Mouse (Mus musculus) hindbrain, embryonic 14.5 days (tissue): Measurements from ENCODE around the gene Cadps2. TPM values are rescaled to one million over a fixed set of nuclear protein-coding genes. Genes with fewer than 3 reads are reported as not detected.
A peak's percentile ranks its signal among the peaks of the same experiment; 100 is the strongest.

Experiments used
- ATAC-seq: fragments of 200-750 bp; cut with Nextera tagmentation; 2 replicates; pipeline ENCODE4 v1.8.0; 2017; ENCODE audit warnings: moderate number of reproducible peaks, mild to moderate bottlenecking, moderate TSS enrichment, moderate library complexity; ENCODE audit not compliant: low FRiP score
- DNase-seq: peaks from one replicate; pipeline ENCODE4 v3.0.0-alpha.2; 2015; ENCODE audit warnings: low spot score
- H3K27ac ChIP-seq: fragments of 300-500 bp; sonication (generic); 2 replicates; pipeline ENCODE4 v1.5.1; 2014; ENCODE audit warnings: mild to moderate bottlenecking, moderate library complexity
- H3K27me3 ChIP-seq: fragments of 300-500 bp; sonication (generic); 2 replicates; pipeline ENCODE4 v1.6.1; 2014; ENCODE audit warnings: mild to moderate bottlenecking, low read length, mixed read lengths; ENCODE audit not compliant: control insufficient read depth, insufficient read depth
- H3K36me3 ChIP-seq: fragments of 300-500 bp; sonication (generic); replicated peaks from 2 replicates; pipeline ENCODE4 v1.6.1; 2014; ENCODE audit not compliant: control insufficient read depth, insufficient read depth
- H3K4me1 ChIP-seq: fragments of 300-500 bp; sonication (generic); replicated peaks from 2 replicates; pipeline ENCODE4 v1.6.1; 2014; ENCODE audit warnings: antibody characterized with exemption, low read length, mixed read lengths; ENCODE audit not compliant: control insufficient read depth, insufficient read depth
- H3K4me2 ChIP-seq: fragments of 300-500 bp; sonication (generic); replicated peaks from 2 replicates; pipeline ENCODE4 v1.6.1; 2014; ENCODE audit warnings: mild to moderate bottlenecking, moderate library complexity
- H3K4me3 ChIP-seq: fragments of 300-500 bp; sonication (generic); replicated peaks from 2 replicates; pipeline ENCODE4 v1.5.1; 2014; ENCODE audit warnings: mild to moderate bottlenecking, low read length
- H3K9ac ChIP-seq: fragments of 300-500 bp; sonication (generic); 2 replicates; pipeline ENCODE4 v1.6.1; 2014
- H3K9me3 ChIP-seq: fragments of 300-500 bp; sonication (generic); 2 replicates; pipeline ENCODE4 v1.6.1; 2016; ENCODE audit warnings: low read length; ENCODE audit not compliant: control insufficient read depth
- WGBS: fragments of 180-500 bp; shearing (Covaris S2); extraction: QIAGEN DNeasy Blood & Tissue Kit; methylation state at CpG from one replicate; pipeline ENCODE4 v1.1.7; 2014; 5-methylcytosine and 5-hydroxymethylcytosine counted together
- polyA plus RNA-seq: library from polyadenylated mRNA; unstranded; fragments of >200 nt; fragmentation: Nextera tagmentation; extraction: Ambion mirVana; gene quantifications from 2 replicates; pipeline ENCODE4 v1.2.1, GENCODE M21; 2014

Gene Cadps2
- polyA plus RNA-seq, 1 experiment from 2014 or later: 12.6 TPM

DNA sequence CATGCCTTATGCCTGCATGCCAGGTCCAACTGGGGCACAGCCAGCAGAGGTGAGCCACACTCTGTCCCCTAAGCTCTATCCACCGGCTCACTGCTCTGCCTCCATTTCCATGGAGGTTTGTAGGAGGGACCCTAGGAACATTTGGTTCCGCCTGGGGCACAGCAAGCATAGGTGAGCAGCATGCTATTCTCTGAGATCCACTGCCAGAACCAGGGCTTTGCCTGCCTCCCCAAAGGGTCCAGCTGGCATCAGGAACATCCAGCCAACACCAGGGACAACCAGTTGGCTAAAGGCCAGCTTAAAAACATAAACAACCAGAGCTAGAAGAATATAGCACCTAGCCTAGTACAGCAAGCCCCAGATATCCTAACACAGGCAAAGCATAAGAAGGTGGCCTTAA, 540.6 kb downstream of the Cadps2 start:
- Histone ChIP-seq H3K9me3 (no peaks in the 10 kb centered on the region), H3K27ac (no peak overlapping the region), H3K9ac (no peak overlapping the region), H3K4me2 (no peak overlapping the region), H3K4me3 (no peak overlapping the region), H3K36me3 (no peaks in the 10 kb centered on the region), H3K27me3 (no peaks in the 10 kb centered on the region), H3K4me1 (no peaks in the 10 kb centered on the region)
- no peak for DNase-seq
- ATAC-seq: no peak
- 84% methylated on average over 2 of the region's 2 CpGs for WGBS

DNA sequence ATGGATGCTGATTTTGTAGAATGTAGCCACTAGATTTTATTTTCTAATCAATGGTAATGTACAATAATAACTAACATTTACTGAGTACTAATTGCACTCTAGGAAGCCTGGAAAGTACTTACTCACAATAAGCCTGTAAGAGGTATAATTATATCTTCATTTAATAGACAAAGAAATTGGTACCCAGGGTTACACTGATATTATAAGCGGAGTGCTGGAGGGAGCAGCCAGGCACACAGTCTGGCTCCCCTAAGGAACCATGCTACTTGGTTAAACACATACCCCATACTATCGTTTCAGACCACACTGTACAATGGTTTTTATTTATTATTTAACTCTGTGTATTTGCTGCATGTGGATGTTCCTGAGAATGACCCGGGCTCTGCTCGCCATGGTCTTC, 544.5 kb downstream of the Cadps2 start:
- Histone ChIP-seq H3K27me3 (no peaks in the 10 kb centered on the region), H3K4me1 (no peaks in the 10 kb centered on the region), H3K9me3 (no peaks in the 10 kb centered on the region), H3K4me2 (no peak overlapping the region), H3K36me3 (no peaks in the 10 kb centered on the region), H3K9ac (no peak overlapping the region), H3K4me3 (no peak overlapping the region), H3K27ac (no peak overlapping the region)
- DNase-seq (no peak), ATAC-seq (no peak)
- 87% methylated on average over 4 of the region's 4 CpGs for WGBS

DNA sequence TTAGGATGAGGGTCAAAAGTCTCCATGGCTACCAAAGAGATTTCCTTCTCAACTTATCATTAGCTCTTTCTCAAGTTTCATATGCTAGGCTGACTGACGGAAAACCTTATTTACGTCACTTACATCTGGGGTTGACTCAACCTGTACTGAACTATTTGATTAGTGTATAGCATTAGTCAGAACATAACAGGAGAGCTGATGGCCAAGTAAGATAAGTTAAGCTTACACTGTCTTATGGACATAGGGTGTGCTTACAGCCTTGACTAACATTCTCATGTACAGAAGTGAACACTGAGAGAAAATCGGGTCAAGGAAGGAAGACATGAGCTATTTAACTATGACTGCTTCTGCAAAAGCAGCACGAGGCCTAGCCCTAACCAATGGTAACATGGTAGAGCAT, 550.5 kb downstream of the Cadps2 start:
- H3K27ac ChIP-seq: no peak overlapping the region
- H3K27me3 ChIP-seq: peaks cover 18% of the 10 kb centered on the region
- ATAC-seq (no peak), DNase-seq (no peak)
- H3K4me2 ChIP-seq: no peak overlapping the region
- no peak overlapping the region for H3K4me3 ChIP-seq
- H3K4me1 ChIP-seq: no peaks in the 10 kb centered on the region
- H3K9me3 ChIP-seq: no peaks in the 10 kb centered on the region
- 93% methylated on average over 4 of the region's 4 CpGs for WGBS
- no peak overlapping the region for H3K9ac ChIP-seq
- H3K36me3 ChIP-seq: no peaks in the 10 kb centered on the region

DNA sequence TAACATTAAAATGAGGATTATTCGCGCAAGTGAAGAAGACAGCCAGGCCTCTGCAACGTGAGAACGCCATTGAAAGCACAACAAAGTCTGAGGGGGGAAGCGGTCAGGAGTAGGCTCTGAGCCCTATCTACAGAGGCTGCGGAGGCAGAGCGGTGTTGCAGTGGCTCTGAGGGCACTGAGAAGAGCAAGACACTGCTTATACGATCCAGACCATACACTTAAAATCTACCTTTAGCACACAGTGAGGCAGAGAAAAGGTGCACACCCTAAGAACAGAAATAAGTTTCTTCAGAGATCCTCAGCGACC, 557.8 kb downstream of the Cadps2 start:
- Histone ChIP-seq H3K9me3 (no peaks in the 10 kb centered on the region), H3K9ac (no peak overlapping the region), H3K4me3 (no peak overlapping the region), H3K27ac (no peak overlapping the region), H3K27me3 (peaks cover 60% of the 10 kb centered on the region), H3K4me2 (no peak overlapping the region), H3K36me3 (no peaks in the 10 kb centered on the region), H3K4me1 (no peaks in the 10 kb centered on the region)
- DNase-seq (no peak), ATAC-seq (no peak)
- WGBS: 49% methylated on average over 9 of the region's 9 CpGs

DNA sequence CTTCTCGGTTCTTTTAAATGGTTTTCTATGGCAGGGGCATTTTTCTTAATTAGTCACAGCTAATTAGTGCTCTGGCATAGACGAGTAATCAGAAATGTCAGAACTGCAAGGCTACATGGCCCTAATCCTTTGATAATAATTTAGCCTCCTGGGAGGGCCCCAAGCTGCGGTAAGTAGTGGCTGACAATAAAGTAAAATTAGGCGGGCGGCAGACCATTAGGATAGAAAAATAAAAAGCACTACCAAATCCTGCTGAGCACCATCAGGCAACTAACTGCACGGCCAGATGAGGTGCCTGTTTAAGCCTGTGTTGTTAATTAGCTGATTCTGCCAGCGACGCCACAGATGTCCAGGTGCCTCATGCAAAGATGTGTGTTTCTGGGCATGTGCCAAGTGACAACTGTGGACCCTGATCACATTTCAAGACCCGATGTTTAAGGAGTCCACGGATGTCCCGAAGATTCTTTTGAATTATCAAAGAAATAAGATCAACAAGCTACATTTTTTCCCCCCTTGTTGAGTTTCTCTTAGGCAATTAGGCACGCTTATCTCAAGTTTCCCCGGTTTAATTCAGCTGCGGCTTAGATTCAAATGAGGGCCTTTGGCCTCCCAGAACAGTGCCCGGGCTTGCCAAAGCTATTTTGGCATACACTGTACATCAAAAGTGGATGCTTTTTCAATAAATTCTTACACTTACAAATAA, 558.3 kb downstream of the Cadps2 start:
- Histone ChIP-seq H3K9ac (no peak overlapping the region), H3K27ac (no peak overlapping the region), H3K9me3 (no peaks in the 10 kb centered on the region), H3K36me3 (no peaks in the 10 kb centered on the region), H3K27me3 (peaks cover 61% of the 10 kb centered on the region), H3K4me2 (no peak overlapping the region), H3K4me1 (no peaks in the 10 kb centered on the region), H3K4me3 (no peak overlapping the region)
- ATAC-seq (peak; percentile 87), DNase-seq (peak; percentile 70)
- WGBS: 16% methylated on average over 15 of the region's 15 CpGs

DNA sequence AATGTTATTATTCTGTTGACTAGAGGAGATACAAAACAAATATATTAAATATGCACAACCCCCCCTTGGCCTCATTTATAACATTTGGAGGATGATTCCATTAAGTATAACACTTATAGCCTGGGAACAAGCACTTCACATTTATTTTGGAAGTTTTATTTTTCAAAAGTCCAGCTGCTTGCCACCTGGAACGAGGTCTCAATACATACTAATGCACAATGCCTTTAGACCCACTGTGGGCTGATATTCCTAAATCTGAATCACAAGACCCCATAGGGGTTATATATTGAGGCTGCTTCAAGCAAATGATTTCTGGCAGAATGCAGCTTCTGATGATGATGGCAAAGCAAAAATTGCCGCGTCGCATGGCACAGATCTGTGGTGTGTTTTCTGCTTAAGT, 565.7 kb downstream of the Cadps2 start:
- Histone ChIP-seq H3K9me3 (no peaks in the 10 kb centered on the region), H3K4me2 (peak overlapping the region; percentile 17; the same call in 1 of the 2 replicates), H3K27me3 (peaks cover 91% of the 10 kb centered on the region), H3K4me3 (no peak overlapping the region), H3K27ac (no peak overlapping the region), H3K36me3 (no peaks in the 10 kb centered on the region), H3K4me1 (0 out of 2 replicates have a peak, but pooled peaks cover 6% of the 10 kb centered on the region), H3K9ac (no peak overlapping the region)
- DNase-seq (no peak), ATAC-seq (no peak)
- 28% methylated on average over 4 of the region's 4 CpGs for WGBS

DNA sequence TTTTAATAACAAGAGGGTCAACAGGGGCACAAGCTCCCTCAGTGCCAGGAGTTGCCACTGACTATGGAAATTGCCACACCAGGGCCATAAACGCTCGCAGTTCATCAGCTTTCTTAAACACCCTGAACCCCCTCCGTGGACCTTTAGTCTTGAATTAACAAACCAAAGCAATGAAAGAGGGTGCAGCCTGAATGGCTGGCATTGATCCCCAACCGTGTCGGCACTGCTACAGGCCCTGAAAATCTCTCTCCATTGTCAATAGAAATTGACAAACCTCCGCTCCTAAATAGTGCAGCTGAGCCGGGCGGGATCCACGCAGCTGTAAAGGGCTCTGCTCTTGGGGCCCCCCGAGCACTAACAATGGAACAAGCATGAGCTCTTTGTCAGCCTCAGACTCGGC, 566.2 kb downstream of the Cadps2 start:
- Histone ChIP-seq H3K9me3 (no peaks in the 10 kb centered on the region), H3K4me1 (0 out of 2 replicates have a peak, but pooled peaks cover 6% of the 10 kb centered on the region), H3K27ac (no peak overlapping the region), H3K4me3 (no peak overlapping the region), H3K9ac (no peak overlapping the region), H3K36me3 (no peaks in the 10 kb centered on the region), H3K4me2 (peak overlapping the region; percentile 17; the same call in 1 of the 2 replicates), H3K27me3 (peaks cover 91% of the 10 kb centered on the region)
- 3% methylated on average over 11 of the region's 11 CpGs for WGBS
- peak; percentile 46; the same call in 1 of the 2 replicates for ATAC-seq
- no peak for DNase-seq

DNA sequence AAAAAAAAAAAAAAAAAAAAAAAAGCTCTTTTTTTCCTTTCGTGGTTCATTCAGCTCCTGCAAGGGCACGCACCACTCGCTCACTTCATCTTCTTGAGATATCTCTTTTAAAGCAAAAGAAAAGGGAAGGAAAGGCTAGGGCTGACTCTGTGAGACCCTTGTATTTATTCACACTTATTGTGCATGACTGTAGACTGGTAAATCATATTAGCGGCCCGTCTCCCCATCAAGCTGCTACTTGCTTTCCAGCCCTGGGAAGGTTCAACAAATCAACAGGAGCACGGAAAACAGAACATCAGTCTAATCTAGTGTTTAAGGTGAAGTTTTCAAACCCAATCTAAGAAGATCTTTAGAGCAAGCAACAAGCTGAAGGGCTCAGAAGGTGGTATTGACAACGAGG, 566.7 kb downstream of the Cadps2 start:
- no peak overlapping the region for H3K9ac ChIP-seq
- H3K4me1 ChIP-seq: 0 out of 2 replicates have a peak, but pooled peaks cover 6% of the 10 kb centered on the region
- H3K36me3 ChIP-seq: no peaks in the 10 kb centered on the region
- H3K27me3 ChIP-seq: peaks cover 92% of the 10 kb centered on the region
- no peak overlapping the region for H3K27ac ChIP-seq
- H3K9me3 ChIP-seq: no peaks in the 10 kb centered on the region
- H3K4me2 ChIP-seq: no peak overlapping the region
- no peak for ATAC-seq
- 9% methylated on average over 7 of the region's 7 CpGs for WGBS
- no peak for DNase-seq
- H3K4me3 ChIP-seq: no peak overlapping the region

DNA sequence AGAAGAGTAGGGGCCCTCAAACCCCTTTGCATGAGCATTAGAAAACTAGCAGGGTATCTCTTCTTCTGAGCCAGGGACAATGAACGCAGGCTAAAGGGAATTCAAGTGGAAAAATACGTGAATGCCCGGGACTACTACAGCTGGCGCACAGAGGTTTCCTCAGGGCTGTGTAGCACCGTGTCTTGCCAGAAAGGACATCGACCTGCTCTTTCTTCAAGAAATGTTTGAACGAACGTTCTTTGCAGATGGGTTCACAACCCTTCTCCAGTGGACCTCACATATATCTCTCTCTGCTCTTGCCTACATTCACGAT, 578.5 kb downstream of the Cadps2 start:
- 0 out of 2 replicates have a peak, but pooled peaks have one; percentile 37 for ATAC-seq
- DNase-seq: no peak
- no peaks in the 10 kb centered on the region for H3K9me3 ChIP-seq
- no peak overlapping the region for H3K9ac ChIP-seq
- no peak overlapping the region for H3K27ac ChIP-seq
- H3K4me1 ChIP-seq: no peaks in the 10 kb centered on the region
- H3K36me3 ChIP-seq: no peaks in the 10 kb centered on the region
- H3K27me3 ChIP-seq: peaks cover 94% of the 10 kb centered on the region
- no peak overlapping the region for H3K4me3 ChIP-seq
- WGBS: under 1% methylated on average over 9 of the region's 9 CpGs
- H3K4me2 ChIP-seq: no peak overlapping the region
